Mouse (Mus musculus): Measurements from ENCODE around the gene Rfng. TPM values are rescaled to one million over a fixed set of nuclear protein-coding genes. Genes with fewer than 3 reads are reported as not detected.

The Rfng gene
- total and polyA plus RNA-seq, 3 experiments, result 18.3 to 91.6 (median 20.9) TPM

Other genes with a start within 250 kb of the Rfng start
- 10 to 100 TPM; 56.9 to 65.8 TPM for gene Mcrip1, start 234.5 kb downstream of the Rfng start, total RNA-seq (2021)
- gene Mcrip1, start 234.5 kb downstream of the Rfng start, polyA plus RNA-seq (2012; rRNA removed), result 136 and 157 TPM in 2 replicates
- gene Ppp1r27, start 233.1 kb downstream of the Rfng start, total RNA-seq (2021), result under 1 TPM; 0.40 to 0.79 TPM
- 0.83 and 1.2 TPM in 2 replicates for gene Ppp1r27, start 233.1 kb downstream of the Rfng start, polyA plus RNA-seq (2012; rRNA removed)
- 100 to 1,000 TPM; 462 to 524 TPM for gene P4hb, start 211.0 kb downstream of the Rfng start, total RNA-seq (2021)
- 108 and 126 TPM in 2 replicates for gene P4hb, start 211.0 kb downstream of the Rfng start, polyA plus RNA-seq (2012; rRNA removed)
- gene Arhgdia, start 202.6 kb downstream of the Rfng start, total RNA-seq (2021), result 100 to 1,000 TPM; 355 to 386 TPM
- 712 and 786 TPM in 2 replicates for gene Arhgdia, start 202.6 kb downstream of the Rfng start, polyA plus RNA-seq (2012; rRNA removed)
- 10 to 100 TPM; 85.5 to 97.9 TPM for gene Alyref, start 185.8 kb downstream of the Rfng start, total RNA-seq (2021)
- gene Alyref, start 185.8 kb downstream of the Rfng start, polyA plus RNA-seq (2012; rRNA removed), result 10.3 and 12.6 TPM in 2 replicates
- 10 to 100 TPM; 82.8 to 85.9 TPM for gene Anapc11, start 185.8 kb downstream of the Rfng start, total RNA-seq (2021)
- 183 and 187 TPM in 2 replicates for gene Anapc11, start 185.8 kb downstream of the Rfng start, polyA plus RNA-seq (2012; rRNA removed)
- under 1 TPM; 0.61 to 0.62 TPM for gene Npb, start 175.7 kb downstream of the Rfng start, total RNA-seq (2021)
- gene Npb, start 175.7 kb downstream of the Rfng start, polyA plus RNA-seq (2012; rRNA removed), result 1.6 and 2.3 TPM in 2 replicates
- 100 to 1,000 TPM; 201 to 344 TPM for gene Pcyt2, start 166.3 kb downstream of the Rfng start, total RNA-seq (2021)
- gene Pcyt2, start 166.3 kb downstream of the Rfng start, polyA plus RNA-seq (2012; rRNA removed), result 460 and 610 TPM in 2 replicates
- 10 to 100 TPM; 54.2 to 69.5 TPM for gene Sirt7, start 159.0 kb downstream of the Rfng start, total RNA-seq (2021)
- gene Sirt7, start 159.0 kb downstream of the Rfng start, polyA plus RNA-seq (2012; rRNA removed), result 109 and 128 TPM in 2 replicates
- gene Mafg, start 150.6 kb downstream of the Rfng start, total RNA-seq (2021), result 10 to 100 TPM; 48.1 to 60.7 TPM
- gene Mafg, start 150.6 kb downstream of the Rfng start, polyA plus RNA-seq (2012; rRNA removed), result 54.3 and 66.9 TPM in 2 replicates
- gene Pycr1, start 140.4 kb downstream of the Rfng start, total RNA-seq (2021), result 1 to 10 TPM; 1.0 to 1.9 TPM
- gene Pycr1, start 140.4 kb downstream of the Rfng start, polyA plus RNA-seq (2012; rRNA removed), result 3.5 and 3.6 TPM in 2 replicates
- 1 to 10 TPM in 1 of 2 experiments, not detected in 1; 1.0 TPM for gene Myadml2, start 136.0 kb downstream of the Rfng start, total RNA-seq (2021)
- gene Myadml2, start 136.0 kb downstream of the Rfng start, polyA plus RNA-seq (2012; rRNA removed), result 0.11 and 0.59 TPM in 2 replicates
- 1 to 10 TPM; 2.8 to 8.1 TPM for gene Notum, start 123.0 kb downstream of the Rfng start, total RNA-seq (2021)
- 7.4 and 9.3 TPM in 2 replicates for gene Notum, start 123.0 kb downstream of the Rfng start, polyA plus RNA-seq (2012; rRNA removed)
- 10 to 100 TPM; 74.9 to 84.1 TPM for gene Aspscr1, start 111.2 kb downstream of the Rfng start, total RNA-seq (2021)
- 124 and 125 TPM in 2 replicates for gene Aspscr1, start 111.2 kb downstream of the Rfng start, polyA plus RNA-seq (2012; rRNA removed)
- 10 to 100 TPM; 54.0 to 63.5 TPM for gene Cenpx, start 70.5 kb downstream of the Rfng start, total RNA-seq (2021)
- gene Cenpx, start 70.5 kb downstream of the Rfng start, polyA plus RNA-seq (2012; rRNA removed), result 86.0 and 90.2 TPM in 2 replicates
- gene Lrrc45, start 70.3 kb downstream of the Rfng start, total RNA-seq (2021), result 10 to 100 TPM; 21.9 to 25.3 TPM
- 34.2 and 40.1 TPM in 2 replicates for gene Lrrc45, start 70.3 kb downstream of the Rfng start, polyA plus RNA-seq (2012; rRNA removed)
- gene Rac3, start 62.7 kb downstream of the Rfng start, total RNA-seq (2021), result 10 to 100 TPM; 13.7 to 15.9 TPM
- gene Rac3, start 62.7 kb downstream of the Rfng start, polyA plus RNA-seq (2012; rRNA removed), result 21.1 and 25.6 TPM in 2 replicates
- 100 to 1,000 TPM in 1 of 2 experiments, 10 to 100 TPM in 1; 41.4 to 122 TPM for gene Dcxr, start 56.9 kb downstream of the Rfng start, total RNA-seq (2021)
- gene Dcxr, start 56.9 kb downstream of the Rfng start, polyA plus RNA-seq (2012; rRNA removed), result 136 and 150 TPM in 2 replicates
- 10 to 100 TPM in 1 of 2 experiments, 1 to 10 TPM in 1; 8.3 to 10.6 TPM for gene Cbr2, start 52.1 kb downstream of the Rfng start, total RNA-seq (2021)
- 52.6 and 54.2 TPM in 2 replicates for gene Cbr2, start 52.1 kb downstream of the Rfng start, polyA plus RNA-seq (2012; rRNA removed)
- gene Hmga1b, start 21.4 kb downstream of the Rfng start, total RNA-seq (2021), result 10 to 100 TPM in 1 of 2 experiments, 1 to 10 TPM in 1; 5.5 to 12.3 TPM
- 2.8 and 6.6 TPM in 2 replicates for gene Hmga1b, start 21.4 kb downstream of the Rfng start, polyA plus RNA-seq (2012; rRNA removed)
- 100 to 1,000 TPM; 113 to 141 TPM for gene Gps1, start 65 bp upstream of the Rfng start, total RNA-seq (2021)
- 161 and 178 TPM in 2 replicates for gene Gps1, start 65 bp upstream of the Rfng start, polyA plus RNA-seq (2012; rRNA removed)
- 10 to 100 TPM; 56.0 to 62.0 TPM for gene Dus1l, start 12.2 kb upstream of the Rfng start, total RNA-seq (2021)
- gene Dus1l, start 12.2 kb upstream of the Rfng start, polyA plus RNA-seq (2012; rRNA removed), result 43.8 and 53.7 TPM in 2 replicates
- 1,000 to 10,000 TPM in 1 of 2 experiments, 100 to 1,000 TPM in 1; 505 to 2,290 TPM for gene Fasn, start 40.3 kb upstream of the Rfng start, total RNA-seq (2021)
- gene Fasn, start 40.3 kb upstream of the Rfng start, polyA plus RNA-seq (2012; rRNA removed), result 7,384 and 9,917 TPM in 2 replicates
- gene Ccdc57, start 148.7 kb upstream of the Rfng start, total RNA-seq (2021), result 10 to 100 TPM in 1 of 2 experiments, 1 to 10 TPM in 1; 8.4 to 20.4 TPM
- gene Ccdc57, start 148.7 kb upstream of the Rfng start, polyA plus RNA-seq (2012; rRNA removed), result 2.7 and 3.5 TPM in 2 replicates
- gene Slc16a3, start 164.3 kb upstream of the Rfng start, total RNA-seq (2021), result 1 to 10 TPM; 1.2 to 1.3 TPM
- 1.4 and 2.5 TPM in 2 replicates for gene Slc16a3, start 164.3 kb upstream of the Rfng start, polyA plus RNA-seq (2012; rRNA removed)
- gene Csnk1d, start 207.1 kb upstream of the Rfng start, total RNA-seq (2021), result 100 to 1,000 TPM; 114 to 126 TPM
- 39.8 and 48.7 TPM in 2 replicates for gene Csnk1d, start 207.1 kb upstream of the Rfng start, polyA plus RNA-seq (2012; rRNA removed)

Measured in adrenal gland, adult 2 months (tissue).